Mouse (Mus musculus) megakaryocyte progenitor cell, adult 5-6 weeks (primary cell): ENCODE data around the gene Slc24a1. TPM values are rescaled to one million over a fixed set of nuclear protein-coding genes. Genes with fewer than 3 reads are reported as not detected.

ENCODE experiments used
- total RNA-seq, 2 experiments: library from RNA; stranded (forward) in 1 of 2; stranded (reverse) in 1 of 2; fragments of 157-497, 149-512 nt in 1 of 2; fragments of 200-1000 nt in 1 of 2; gene quantifications; 2 replicates each; pipeline versions ENCODE4 v1.2.3 to v1.2.4; 2015 to 2017

Gene Slc24a1
- total RNA-seq, 2 experiments from 2014 or later, result not detected

Other genes starting within 250 kb of the Slc24a1 start
- gene Rab11a, start 213.8 kb downstream of the Slc24a1 start, total RNA-seq (2015), result 130 and 178 TPM in 2 replicates
- 84.2 and 91.4 TPM in 2 replicates for gene Rab11a, start 213.8 kb downstream of the Slc24a1 start, total RNA-seq (2017)
- gene Dennd4a, start 140.3 kb downstream of the Slc24a1 start, total RNA-seq (2015), result 37.1 and 47.0 TPM in 2 replicates
- 24.9 and 28.4 TPM in 2 replicates for gene Dennd4a, start 140.3 kb downstream of the Slc24a1 start, total RNA-seq (2017)
- gene Ints14, start 9.3 kb upstream of the Slc24a1 start, total RNA-seq (2015), result 32.2 and 32.9 TPM in 2 replicates
- 31.1 and 33.9 TPM in 2 replicates for gene Ints14, start 9.3 kb upstream of the Slc24a1 start, total RNA-seq (2017)
- 23.5 and 27.6 TPM in 2 replicates for gene Hacd3, start 70.1 kb upstream of the Slc24a1 start, total RNA-seq (2015)
- 47.8 and 52.9 TPM in 2 replicates for gene Hacd3, start 70.1 kb upstream of the Slc24a1 start, total RNA-seq (2017)
- 74.2 and 77.9 TPM in 2 replicates for gene Dpp8, start 80.8 kb upstream of the Slc24a1 start, total RNA-seq (2015)
- 86.9 and 102 TPM in 2 replicates for gene Dpp8, start 80.8 kb upstream of the Slc24a1 start, total RNA-seq (2017)
- 0.02 TPM in 1 of 2 replicates, not detected in the other for gene Igdcc4, start 149.9 kb upstream of the Slc24a1 start, total RNA-seq (2015)
- under 0.01 and 0.07 TPM in 2 replicates for gene Igdcc4, start 149.9 kb upstream of the Slc24a1 start, total RNA-seq (2017)
- gene Igdcc3, start 189.6 kb upstream of the Slc24a1 start, total RNA-seq (2015), result not detected in 2 replicates
- gene Igdcc3, start 189.6 kb upstream of the Slc24a1 start, total RNA-seq (2017), result not detected in 2 replicates
- gene Parp16, start 243.7 kb upstream of the Slc24a1 start, total RNA-seq (2015), result 3.2 and 3.3 TPM in 2 replicates
- gene Parp16, start 243.7 kb upstream of the Slc24a1 start, total RNA-seq (2017), result 2.8 and 3.1 TPM in 2 replicates